Mouse (Mus musculus) retina, embryonic 14.5 days (tissue): ENCODE measurements at regions not wholly inside any gene's neighbourhood (a gene's known extent, or its start where the extent isn't known, plus 50 kb on each side); places are given as distances from the start of the nearest gene placed in this dataset.
A peak's percentile ranks its signal among the peaks of the same experiment; 100 is the strongest.

Source experiments
- DNase-seq: peaks from one replicate; pipeline ENCODE4 v3.0.0-alpha.2; 2015; ENCODE audit warnings: low spot score

- DNase-seq, result no peak
These were observed 185.7 kb downstream of the Plk2 start for GRCm38 (mm10) chr13:110580570-110580969.

GRCm38 (mm10) chr13:110584765-110585164 lies 189.9 kb downstream of the Plk2 start:
- no peak for DNase-seq

GRCm38 (mm10) chr13:110594630-110595029 lies 199.8 kb downstream of the Plk2 start:
- DNase-seq, result no peak

- DNase-seq, result no peak
These were observed 204.8 kb downstream of the Plk2 start for GRCm38 (mm10) chr13:110599666-110600065.

- DNase-seq, result no peak
These were observed 205.5 kb downstream of the Plk2 start for GRCm38 (mm10) chr13:110600377-110600776.

- peak; percentile 20 for DNase-seq
These were observed 206.5 kb downstream of the Plk2 start for GRCm38 (mm10) chr13:110601352-110601751.

- DNase-seq, result no peak
These were observed 207.0 kb downstream of the Plk2 start for GRCm38 (mm10) chr13:110601840-110602239.

GRCm38 (mm10) chr13:110602894-110603293 lies 208.0 kb downstream of the Plk2 start:
- no peak for DNase-seq

GRCm38 (mm10) chr13:110619010-110619409 lies 224.2 kb downstream of the Plk2 start:
- DNase-seq, result no peak

GRCm38 (mm10) chr13:110627136-110627535 lies 232.3 kb downstream of the Plk2 start:
- no peak for DNase-seq

- DNase-seq, result no peak
These were observed 232.9 kb downstream of the Plk2 start for GRCm38 (mm10) chr13:110627732-110628131.

GRCm38 (mm10) chr13:110628201-110628600 lies 233.4 kb downstream of the Plk2 start:
- DNase-seq, result no peak

GRCm38 (mm10) chr13:110633261-110633781 lies 238.5 kb downstream of the Plk2 start:
- DNase-seq, result no peak

- DNase-seq, result no peak
These were observed 239.1 kb downstream of the Plk2 start for GRCm38 (mm10) chr13:110633899-110634298.

- DNase-seq, result no peak
These were observed 247.9 kb downstream of the Plk2 start for GRCm38 (mm10) chr13:110642792-110643191.

- DNase-seq, result no peak
These were observed 248.5 kb downstream of the Plk2 start for GRCm38 (mm10) chr13:110643198-110643896.

- DNase-seq, result no peak
These were observed 249.0 kb downstream of the Plk2 start for GRCm38 (mm10) chr13:110643897-110644213.

GRCm38 (mm10) chr13:110649378-110649777 lies 254.5 kb downstream of the Plk2 start:
- no peak for DNase-seq

- peak; percentile 27 for DNase-seq
These were observed 255.1 kb downstream of the Plk2 start for GRCm38 (mm10) chr13:110649870-110650497.

- peak; percentile 35 for DNase-seq
These were observed 257.4 kb downstream of the Plk2 start for GRCm38 (mm10) chr13:110652201-110652600.

- DNase-seq, result no peak
These were observed 270.4 kb downstream of the Plk2 start for GRCm38 (mm10) chr13:110665073-110665800.

- DNase-seq, result peak; percentile 21
These were observed 272.6 kb downstream of the Plk2 start for GRCm38 (mm10) chr13:110667276-110667956.
